Mouse (Mus musculus) midbrain, postnatal 0 days (tissue): ENCODE data around the gene Gm1113. TPM values are rescaled to one million over a fixed set of nuclear protein-coding genes. Genes with fewer than 3 reads are reported as not detected.

Experiments used
- ATAC-seq: fragments of 200-750 bp; cut with Nextera tagmentation; 2 replicates; pipeline ENCODE4 v1.8.0; 2017; ENCODE audit warnings: moderate number of reproducible peaks, mild to moderate bottlenecking, moderate TSS enrichment, moderate library complexity; ENCODE audit not compliant: low FRiP score
- DNase-seq: peaks from one replicate; pipeline ENCODE4 v3.0.0-alpha.2; 2015; ENCODE audit warnings: low spot score
- H3K27ac ChIP-seq: fragments of 300-500 bp; sonication (generic); 2 replicates; pipeline ENCODE4 v1.5.1; 2014; ENCODE audit warnings: low read depth, mild to moderate bottlenecking, low read length, mixed read lengths
- H3K27me3 ChIP-seq: fragments of 300-500 bp; sonication (generic); 2 replicates; pipeline ENCODE4 v1.6.1; 2014; ENCODE audit warnings: low read length, control low read depth, mixed read lengths; ENCODE audit not compliant: insufficient read depth
- H3K36me3 ChIP-seq: fragments of 300-500 bp; sonication (generic); 2 replicates; pipeline ENCODE4 v1.6.1; 2014; ENCODE audit warnings: low read length, control low read depth, mixed read lengths; ENCODE audit not compliant: insufficient read depth
- H3K4me1 ChIP-seq: fragments of 300-500 bp; sonication (generic); 2 replicates; pipeline ENCODE4 v1.6.1; 2014; ENCODE audit warnings: mild to moderate bottlenecking, control low read depth, antibody characterized with exemption, low read length, mixed read lengths; ENCODE audit not compliant: insufficient read depth
- H3K4me2 ChIP-seq: fragments of 300-500 bp; sonication (generic); 2 replicates; pipeline ENCODE4 v1.6.1; 2014; ENCODE audit warnings: low read depth, mild to moderate bottlenecking, low read length, mixed read lengths; ENCODE audit not compliant: poor library complexity, severe bottlenecking
- H3K4me3 ChIP-seq: fragments of 300-500 bp; sonication (generic); 2 replicates; pipeline ENCODE4 v1.5.1; 2014; ENCODE audit warnings: low read depth, mild to moderate bottlenecking, low read length, moderate library complexity
- H3K9ac ChIP-seq: fragments of 300-500 bp; sonication (generic); replicated peaks from 2 replicates; pipeline ENCODE4 v1.6.1; 2014; ENCODE audit warnings: mild to moderate bottlenecking, low read length, moderate library complexity, mixed read lengths; ENCODE audit not compliant: poor library complexity, severe bottlenecking
- H3K9me3 ChIP-seq: fragments of 300-500 bp; sonication (generic); 2 replicates; pipeline ENCODE4 v1.6.1; 2016; ENCODE audit warnings: low read length, control low read depth
- CTCF ChIP-seq: IDR thresholded peaks from 2 replicates; pipeline ENCODE4 v1.5.1; 2016; ENCODE audit warnings: antibody characterized with exemption, mild to moderate bottlenecking
- WGBS: fragments of 180-500 bp; shearing (Covaris S2); extraction: QIAGEN DNeasy Blood & Tissue Kit; methylation state at CpG from one replicate; pipeline ENCODE4 v1.1.7; 2014; 5-methylcytosine and 5-hydroxymethylcytosine counted together
- polyA plus RNA-seq: library from polyadenylated mRNA; unstranded; fragments of >200 nt; fragmentation: Nextera tagmentation; extraction: Ambion mirVana; gene quantifications from 2 replicates; pipeline ENCODE4 v1.2.1, GENCODE M21; 2015
- total RNA-seq: library from RNA; depleted of rRNA; stranded (reverse); fragments of >200 nt; gene quantifications from 2 replicates; pipeline ENCODE4 v1.2.3, GENCODE M21; 2014

Gm1113 gene
- total and polyA plus RNA-seq, 2 experiments from 2014 or later: not detected

DNA sequence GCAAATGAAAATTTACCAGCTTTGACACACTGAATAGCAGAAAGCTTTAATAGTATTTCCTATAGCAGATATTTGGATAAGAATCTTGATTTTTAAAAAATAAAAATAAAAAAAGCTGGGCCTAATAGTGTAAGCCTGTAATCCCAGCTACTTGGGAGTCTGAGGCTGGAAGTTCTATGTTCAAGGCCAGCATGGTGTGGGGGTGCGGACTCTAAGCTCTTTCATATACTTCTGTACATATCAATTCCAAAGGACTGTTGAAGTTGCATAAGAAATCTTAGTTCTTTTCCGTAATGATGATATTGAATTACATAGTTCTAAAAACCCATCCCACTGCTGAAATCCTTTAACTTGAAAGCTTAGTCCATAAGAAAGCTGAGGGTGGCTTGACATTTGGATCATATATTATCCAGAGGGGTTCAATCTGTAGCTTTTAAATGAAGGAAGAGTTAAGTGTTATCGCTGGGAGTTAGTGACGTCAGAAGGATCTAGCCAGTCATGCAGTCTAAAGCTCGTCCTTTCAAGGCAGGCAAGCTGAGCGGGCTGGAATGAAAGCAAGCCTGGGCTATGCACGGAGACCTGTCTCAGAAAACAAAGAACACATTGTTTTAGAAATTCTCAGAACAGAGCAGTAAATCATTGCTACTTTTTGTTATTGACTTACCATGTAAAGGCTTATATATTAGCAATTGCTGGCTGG is 24.9 kb downstream of the Gm1113 start:
- no peak overlapping the region for H3K4me2 ChIP-seq
- no peak overlapping the region for H3K4me3 ChIP-seq
- no peak for TF ChIP-seq CTCF
- no peaks in the 10 kb centered on the region for H3K9me3 ChIP-seq
- H3K27ac ChIP-seq: no peak overlapping the region
- WGBS: 58% methylated on average over 7 of the region's 7 CpGs
- ATAC-seq (no peak), DNase-seq (no peak)
- H3K27me3 ChIP-seq: no peaks in the 10 kb centered on the region
- no peaks in the 10 kb centered on the region for H3K4me1 ChIP-seq
- H3K36me3 ChIP-seq: peaks cover 17% of the 10 kb centered on the region
- no peak overlapping the region for H3K9ac ChIP-seq

DNA sequence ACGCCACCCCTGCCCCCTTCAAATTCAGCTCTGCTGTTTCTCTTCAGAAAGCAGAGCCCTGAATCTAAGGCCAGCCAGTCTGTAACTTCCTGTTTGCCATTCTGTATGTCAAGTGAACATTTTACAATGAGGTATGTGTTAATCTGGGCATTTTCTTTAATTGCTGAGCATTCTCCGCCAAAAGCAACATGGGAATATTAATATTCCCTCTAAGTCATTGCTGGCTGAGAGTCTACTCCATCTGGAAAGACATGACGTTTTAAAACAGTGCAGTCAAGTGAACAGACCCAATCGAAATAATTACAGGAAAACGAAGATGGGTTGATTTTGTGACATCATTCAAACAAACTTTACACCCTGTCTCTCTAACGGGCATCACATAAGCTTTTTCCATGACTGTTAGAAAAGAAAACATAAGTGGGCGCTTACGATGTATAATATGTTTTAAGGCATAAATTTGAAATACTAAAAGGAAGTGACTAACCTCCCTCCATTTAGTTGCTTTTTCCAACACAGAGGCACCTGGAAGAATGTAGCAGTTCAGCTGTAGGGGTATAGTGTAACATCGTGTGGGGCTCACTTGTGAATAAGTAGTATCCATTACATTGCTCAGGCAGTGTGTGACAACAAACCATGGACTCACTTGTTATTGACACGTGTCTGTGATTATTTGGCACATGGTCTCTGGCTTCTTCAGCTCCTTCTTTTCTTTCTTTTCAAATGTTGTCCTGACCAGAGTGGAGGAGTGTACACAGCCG is 26.8 kb downstream of the Gm1113 start:
- H3K9me3 ChIP-seq: no peaks in the 10 kb centered on the region
- no peak overlapping the region for H3K27ac ChIP-seq
- TF ChIP-seq CTCF: no peak
- DNase-seq: no peak
- H3K27me3 ChIP-seq: no peaks in the 10 kb centered on the region
- H3K36me3 ChIP-seq: peaks cover 17% of the 10 kb centered on the region
- H3K9ac ChIP-seq: no peak overlapping the region
- no peak overlapping the region for H3K4me3 ChIP-seq
- no peak overlapping the region for H3K4me2 ChIP-seq
- ATAC-seq: no peak
- 85% methylated on average over 11 of the region's 11 CpGs for WGBS
- H3K4me1 ChIP-seq: no peaks in the 10 kb centered on the region

DNA sequence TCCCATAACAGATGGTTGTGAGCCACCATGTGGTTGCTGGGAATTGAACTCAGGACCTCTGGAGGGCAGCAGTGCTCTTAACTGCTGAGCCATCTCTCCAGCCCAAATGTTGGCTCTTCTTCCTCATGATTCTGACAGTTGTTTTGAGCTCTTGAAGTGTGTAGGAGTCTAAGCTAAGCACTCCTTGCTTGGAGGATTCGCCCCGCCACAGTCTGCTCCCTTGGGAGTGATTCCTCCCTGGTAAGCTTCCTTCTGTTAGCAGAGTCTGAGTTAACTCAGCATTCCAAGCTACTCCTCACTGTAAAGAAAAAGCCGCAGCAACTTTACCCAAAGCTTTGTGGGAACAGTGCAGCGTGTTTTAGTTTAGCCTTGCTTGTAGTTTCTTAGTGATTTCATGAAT is 29.6 kb downstream of the Gm1113 start:
- no peaks in the 10 kb centered on the region for H3K4me1 ChIP-seq
- DNase-seq: no peak
- H3K27ac ChIP-seq: no peak overlapping the region
- H3K9ac ChIP-seq: no peak overlapping the region
- no peak for ATAC-seq
- 90% methylated on average over 4 of the region's 4 CpGs for WGBS
- no peak overlapping the region for H3K4me2 ChIP-seq
- no peaks in the 10 kb centered on the region for H3K9me3 ChIP-seq
- no peaks in the 10 kb centered on the region for H3K27me3 ChIP-seq
- no peak for TF ChIP-seq CTCF
- H3K4me3 ChIP-seq: no peak overlapping the region
- peaks cover 28% of the 10 kb centered on the region for H3K36me3 ChIP-seq

DNA sequence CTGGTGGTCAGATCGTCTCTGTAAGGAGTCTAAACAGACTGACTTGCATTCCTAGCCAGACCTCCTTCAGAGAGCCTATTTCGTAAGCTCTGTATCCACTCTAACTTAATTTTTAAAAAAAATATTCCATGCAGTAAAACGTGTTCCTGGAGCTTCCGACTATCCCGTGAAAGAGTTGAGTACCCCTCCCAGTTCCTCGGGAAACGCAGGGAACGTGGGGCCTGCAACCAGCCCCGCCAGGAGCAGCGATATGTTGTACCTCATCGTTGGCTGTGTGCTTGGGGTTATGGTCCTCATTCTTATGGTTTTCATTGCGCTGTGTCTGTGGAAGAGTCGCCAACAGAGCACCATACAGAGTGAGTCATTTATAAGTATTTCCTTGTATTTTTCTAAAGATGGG is 31.5 kb downstream of the Gm1113 start:
- Histone ChIP-seq H3K9me3 (no peaks in the 10 kb centered on the region), H3K4me1 (no peaks in the 10 kb centered on the region), H3K4me2 (no peak overlapping the region), H3K27ac (no peak overlapping the region), H3K36me3 (peaks cover 25% of the 10 kb centered on the region), H3K4me3 (no peak overlapping the region), H3K27me3 (no peaks in the 10 kb centered on the region), H3K9ac (no peak overlapping the region)
- ATAC-seq (no peak), DNase-seq (no peak)
- WGBS: 85% methylated on average over 13 of the region's 13 CpGs
- TF ChIP-seq CTCF: no peak

DNA sequence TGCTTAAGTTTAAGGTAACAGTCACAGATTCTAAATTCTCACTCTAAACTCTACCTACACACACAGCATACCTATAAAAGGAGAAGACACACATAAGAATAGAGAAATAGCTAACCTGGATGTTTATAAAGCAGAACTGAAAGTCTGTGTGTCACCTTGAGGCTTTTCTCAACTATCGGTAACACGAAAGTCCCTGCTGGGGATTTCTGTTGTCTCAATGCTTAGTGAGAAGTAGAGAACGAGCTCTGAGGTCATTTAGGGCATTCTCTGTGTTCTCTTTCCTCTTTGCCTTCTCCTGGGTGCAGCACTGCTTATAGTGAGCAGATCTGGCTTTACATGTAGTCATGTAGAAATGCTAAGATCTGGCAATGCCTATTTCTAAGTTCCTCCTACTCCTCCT is 34.1 kb downstream of the Gm1113 start:
- Histone ChIP-seq H3K4me3 (no peak overlapping the region), H3K9me3 (no peaks in the 10 kb centered on the region), H3K27me3 (no peaks in the 10 kb centered on the region), H3K4me1 (no peaks in the 10 kb centered on the region), H3K4me2 (no peak overlapping the region), H3K9ac (no peak overlapping the region), H3K36me3 (peaks cover 14% of the 10 kb centered on the region; the same call in 1 of the 2 replicates), H3K27ac (no peak overlapping the region)
- DNase-seq (no peak), ATAC-seq (no peak)
- WGBS: 88% methylated on average over 3 of the region's 3 CpGs
- no peak for TF ChIP-seq CTCF
